Mouse (Mus musculus): ENCODE data around the gene Fignl1.

Fignl1 gene

GRCm38 (mm10) chr11:11766105-11766504 is 42.7 kb downstream of the Fignl1 start:
- no peak for DNase-seq (ENCODE audit: inconsistent ontology term)

- no peak for DNase-seq (ENCODE audit: inconsistent ontology term)
These were observed 43.3 kb downstream of the Fignl1 start for GRCm38 (mm10) chr11:11765414-11765813.

- DNase-seq (ENCODE audit: inconsistent ontology term): no peak
These were observed 45.5 kb downstream of the Fignl1 start for GRCm38 (mm10) chr11:11763211-11763666.

GRCm38 (mm10) chr11:11758883-11759282 is 49.9 kb downstream of the Fignl1 start:
- DNase-seq (ENCODE audit: inconsistent ontology term): no peak

DNA sequence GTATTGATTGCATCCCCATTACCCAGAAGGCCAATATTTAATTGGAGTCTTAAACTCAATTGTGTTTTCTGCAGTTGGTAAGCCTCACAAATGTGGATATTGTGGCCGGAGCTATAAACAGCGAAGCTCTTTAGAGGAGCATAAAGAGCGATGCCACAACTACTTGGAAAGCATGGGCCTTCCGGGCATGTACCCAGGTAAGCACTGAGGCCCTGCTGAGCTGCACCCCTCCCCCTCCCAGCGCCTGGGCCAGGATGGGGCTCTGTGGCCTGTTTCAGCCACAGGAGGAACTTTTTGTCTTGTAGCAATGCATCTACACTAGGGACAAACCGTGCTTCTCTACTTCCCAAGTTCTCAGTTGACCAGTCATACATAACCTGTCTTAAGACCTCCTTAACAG is 50.6 kb downstream of the Fignl1 start:
- DNase-seq (ENCODE audit: inconsistent ontology term): no peak

- no peak for DNase-seq (ENCODE audit: inconsistent ontology term)
These were observed 55.9 kb downstream of the Fignl1 start for GRCm38 (mm10) chr11:11752859-11753258.

GRCm38 (mm10) chr11:11751091-11751490 is 57.7 kb downstream of the Fignl1 start:
- DNase-seq (ENCODE audit: inconsistent ontology term): no peak

DNA sequence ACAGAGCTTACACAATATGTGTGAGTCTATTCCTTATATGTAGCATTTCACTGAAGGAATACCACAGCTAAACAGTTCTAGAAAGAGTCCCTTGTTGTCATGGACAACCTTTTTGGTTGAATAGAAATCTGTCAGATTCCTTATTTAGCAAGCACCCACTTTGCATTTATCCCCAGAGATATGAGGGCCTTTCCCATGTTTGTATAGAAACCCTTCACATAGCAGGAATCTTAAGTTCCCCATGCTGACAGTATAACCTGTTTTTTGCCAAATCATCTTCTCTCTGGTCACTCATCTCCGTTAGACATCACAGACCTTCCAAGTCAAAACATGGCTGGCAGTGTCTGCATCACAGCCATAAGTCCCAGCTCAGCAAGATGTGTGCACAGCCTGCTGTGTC is 64.5 kb downstream of the Fignl1 start:
- DNase-seq (ENCODE audit: inconsistent ontology term): no peak

DNA sequence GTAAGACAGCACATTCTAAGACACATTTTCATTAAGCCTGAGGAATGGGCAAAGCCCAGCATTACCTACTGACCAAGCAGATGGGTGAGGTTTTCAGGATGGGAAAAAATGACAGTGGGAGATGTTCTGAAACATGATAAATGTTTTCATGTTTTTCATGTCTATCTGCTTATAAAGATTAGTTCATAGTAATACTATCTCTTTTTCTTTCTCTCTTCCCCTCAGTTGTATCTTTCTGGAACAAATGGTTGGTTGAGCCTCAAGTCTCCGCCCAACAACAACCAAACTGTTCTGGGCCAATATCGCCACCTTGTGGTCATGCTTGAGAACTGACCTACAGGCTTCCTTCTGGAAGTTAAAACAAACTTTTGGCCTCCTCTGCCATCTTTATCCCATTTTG is 66.1 kb downstream of the Fignl1 start:
- DNase-seq (ENCODE audit: inconsistent ontology term): no peak

DNA sequence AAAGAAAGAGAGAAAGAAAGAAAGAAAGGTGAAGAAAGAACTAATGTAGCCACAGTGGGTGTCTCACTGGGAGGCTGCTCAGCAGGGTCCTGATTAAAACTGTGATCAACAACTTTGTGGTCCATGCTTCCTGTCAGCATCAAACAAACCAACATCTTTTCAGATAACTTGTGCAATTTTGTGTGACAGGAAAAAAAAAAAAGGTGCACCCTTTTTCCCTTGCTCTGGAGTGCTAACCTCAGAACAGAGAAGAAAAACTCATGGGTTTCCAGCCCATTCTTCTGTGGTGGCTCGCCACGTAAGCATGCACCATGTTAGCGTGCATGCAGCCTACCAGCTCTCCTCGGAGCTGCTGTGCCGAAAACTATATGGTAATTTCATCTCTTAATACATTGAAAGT is 67.2 kb downstream of the Fignl1 start:
- DNase-seq (ENCODE audit: inconsistent ontology term): no peak

- no peak for DNase-seq (ENCODE audit: inconsistent ontology term)
These were observed 68.2 kb downstream of the Fignl1 start for GRCm38 (mm10) chr11:11740603-11741002.

DNA sequence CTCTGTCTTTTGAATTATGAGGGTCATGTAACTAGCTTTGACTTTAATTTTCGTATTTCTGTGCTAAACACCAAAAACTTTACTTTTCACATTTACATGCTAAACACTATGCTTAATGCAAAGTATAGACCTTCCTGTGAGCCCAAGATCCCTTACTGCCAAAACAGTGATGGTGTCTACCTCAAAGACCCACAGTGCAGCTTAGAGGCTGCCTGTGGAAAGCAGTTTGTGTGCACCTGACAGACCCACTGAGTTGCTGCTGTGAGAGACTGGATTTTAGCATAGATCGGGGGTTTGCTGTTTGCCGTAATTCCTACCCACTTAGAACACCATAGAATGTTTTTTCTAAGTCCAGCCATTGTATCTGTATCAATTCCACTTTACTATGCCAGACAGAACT is 69.7 kb downstream of the Fignl1 start:
- no peak for DNase-seq (ENCODE audit: inconsistent ontology term)

GRCm38 (mm10) chr11:11737562-11737961 is 71.2 kb downstream of the Fignl1 start:
- DNase-seq (ENCODE audit: inconsistent ontology term): no peak
